Mouse (Mus musculus): ENCODE data around the gene Med4. TPM values are rescaled to one million over a fixed set of nuclear protein-coding genes. Genes with fewer than 3 reads are reported as not detected.

The Med4 gene
- polyA plus RNA-seq (2015; fragmentation: Nextera tagmentation; extraction: Ambion mirVana) = 77.8 and 78.9 TPM in 2 replicates

GRCm38 (mm10) chr14:73509765-73510423 is at the start of gene Med4:
TSS of gene Med4 (plus strand) at chr14:73510025.
- H3K9me3 ChIP-seq (ENCODE audit: control insufficient read depth, low read length) = no peaks in the 10 kb centered on the region
- H3K4me2 ChIP-seq (ENCODE audit: low read length) = peak within 1 kb of the TSS; percentile 98
- ATAC-seq = peak; percentile 97
- H3K4me1 ChIP-seq (ENCODE audit: control insufficient read depth, insufficient read depth, low read depth, low read length) = peaks cover 11% of the 10 kb centered on the region
- peak within 1 kb of the TSS; percentile 94 for H3K4me3 ChIP-seq (ENCODE audit: low read length)
- peak within 1 kb of the TSS; percentile 93 for H3K9ac ChIP-seq (ENCODE audit: low read depth, low read length)
- no peaks in the 10 kb centered on the region for H3K36me3 ChIP-seq (ENCODE audit: control insufficient read depth, insufficient read depth, low read length)
- H3K27me3 ChIP-seq (replicated peaks; ENCODE audit: control insufficient read depth, insufficient read depth, low read length) = no peaks in the 10 kb centered on the region
- under 1% methylated on average over 41 of the region's 41 CpGs for WGBS
- peak within 1 kb of the TSS; percentile 72 for H3K27ac ChIP-seq (ENCODE audit: low read depth, low read length)

GRCm38 (mm10) chr14:73460514-73461134 is 49.2 kb upstream of the Med4 start:
- Histone ChIP-seq H3K9me3 (ENCODE audit: control insufficient read depth, low read length) (0 out of 2 replicates have a peak, but pooled peaks cover 2% of the 10 kb centered on the region), H3K27me3 (replicated peaks; ENCODE audit: control insufficient read depth, insufficient read depth, low read length) (no peaks in the 10 kb centered on the region), H3K4me3 (ENCODE audit: low read length) (no peak overlapping the region), H3K9ac (ENCODE audit: low read depth, low read length) (no peak overlapping the region), H3K27ac (ENCODE audit: low read depth, low read length) (no peak overlapping the region), H3K36me3 (ENCODE audit: control insufficient read depth, insufficient read depth, low read length) (no peaks in the 10 kb centered on the region), H3K4me2 (ENCODE audit: low read length) (no peak overlapping the region), H3K4me1 (ENCODE audit: control insufficient read depth, insufficient read depth, low read depth, low read length) (no peaks in the 10 kb centered on the region)
- 76% methylated on average over 12 of the region's 12 CpGs for WGBS
- ATAC-seq = no peak

- no peak overlapping the region for H3K4me3 ChIP-seq (ENCODE audit: low read length)
- 0 out of 2 replicates have a peak, but pooled peaks cover 2% of the 10 kb centered on the region for H3K9me3 ChIP-seq (ENCODE audit: control insufficient read depth, low read length)
- H3K27ac ChIP-seq (ENCODE audit: low read depth, low read length) = no peak overlapping the region
- H3K27me3 ChIP-seq (replicated peaks; ENCODE audit: control insufficient read depth, insufficient read depth, low read length) = no peaks in the 10 kb centered on the region
- H3K36me3 ChIP-seq (ENCODE audit: control insufficient read depth, insufficient read depth, low read length) = no peaks in the 10 kb centered on the region
- no peak overlapping the region for H3K4me2 ChIP-seq (ENCODE audit: low read length)
- 72% methylated on average over 4 of the region's 4 CpGs for WGBS
- ATAC-seq = no peak
- H3K9ac ChIP-seq (ENCODE audit: low read depth, low read length) = no peak overlapping the region
- no peaks in the 10 kb centered on the region for H3K4me1 ChIP-seq (ENCODE audit: control insufficient read depth, insufficient read depth, low read depth, low read length)
Observed at GRCm38 (mm10) chr14:73462211-73462610, 47.6 kb upstream of the Med4 start.

- 85% methylated on average over 6 of the region's 6 CpGs for WGBS
- no peak for ATAC-seq
- H3K27ac ChIP-seq (ENCODE audit: low read depth, low read length) = no peak overlapping the region
- peaks cover 4% of the 10 kb centered on the region; the same call in 1 of the 2 replicates for H3K4me1 ChIP-seq (ENCODE audit: control insufficient read depth, insufficient read depth, low read depth, low read length)
- H3K9ac ChIP-seq (ENCODE audit: low read depth, low read length) = no peak overlapping the region
- H3K4me2 ChIP-seq (ENCODE audit: low read length) = no peak overlapping the region
- H3K4me3 ChIP-seq (ENCODE audit: low read length) = no peak overlapping the region
- no peaks in the 10 kb centered on the region for H3K36me3 ChIP-seq (ENCODE audit: control insufficient read depth, insufficient read depth, low read length)
- no peaks in the 10 kb centered on the region for H3K27me3 ChIP-seq (replicated peaks; ENCODE audit: control insufficient read depth, insufficient read depth, low read length)
- no peaks in the 10 kb centered on the region for H3K9me3 ChIP-seq (ENCODE audit: control insufficient read depth, low read length)
Observed at GRCm38 (mm10) chr14:73467697-73468096, 42.1 kb upstream of the Med4 start.

- no peak overlapping the region for H3K4me2 ChIP-seq (ENCODE audit: low read length)
- 60% methylated on average over 7 of the region's 7 CpGs for WGBS
- ATAC-seq = 0 out of 2 replicates have a peak, but pooled peaks have one; percentile 42
- no peak overlapping the region for H3K27ac ChIP-seq (ENCODE audit: low read depth, low read length)
- no peaks in the 10 kb centered on the region for H3K27me3 ChIP-seq (replicated peaks; ENCODE audit: control insufficient read depth, insufficient read depth, low read length)
- no peaks in the 10 kb centered on the region for H3K9me3 ChIP-seq (ENCODE audit: control insufficient read depth, low read length)
- peaks cover 4% of the 10 kb centered on the region for H3K4me1 ChIP-seq (ENCODE audit: control insufficient read depth, insufficient read depth, low read depth, low read length)
- no peaks in the 10 kb centered on the region for H3K36me3 ChIP-seq (ENCODE audit: control insufficient read depth, insufficient read depth, low read length)
- H3K4me3 ChIP-seq (ENCODE audit: low read length) = no peak overlapping the region
- H3K9ac ChIP-seq (ENCODE audit: low read depth, low read length) = no peak overlapping the region
Observed at GRCm38 (mm10) chr14:73469506-73469905, 40.3 kb upstream of the Med4 start.

- Histone ChIP-seq H3K4me3 (ENCODE audit: low read length) (no peak overlapping the region), H3K36me3 (ENCODE audit: control insufficient read depth, insufficient read depth, low read length) (no peaks in the 10 kb centered on the region), H3K4me2 (ENCODE audit: low read length) (no peak overlapping the region), H3K27me3 (replicated peaks; ENCODE audit: control insufficient read depth, insufficient read depth, low read length) (no peaks in the 10 kb centered on the region), H3K4me1 (ENCODE audit: control insufficient read depth, insufficient read depth, low read depth, low read length) (peaks cover 9% of the 10 kb centered on the region), H3K27ac (ENCODE audit: low read depth, low read length) (no peak overlapping the region), H3K9me3 (ENCODE audit: control insufficient read depth, low read length) (no peaks in the 10 kb centered on the region), H3K9ac (ENCODE audit: low read depth, low read length) (no peak overlapping the region)
- no peak for ATAC-seq
- WGBS = 77% methylated on average over 8 of the region's 8 CpGs
Observed at GRCm38 (mm10) chr14:73470593-73470992, 39.2 kb upstream of the Med4 start.

GRCm38 (mm10) chr14:73472205-73472604 is 37.6 kb upstream of the Med4 start:
- Histone ChIP-seq H3K9ac (ENCODE audit: low read depth, low read length) (no peak overlapping the region), H3K27me3 (replicated peaks; ENCODE audit: control insufficient read depth, insufficient read depth, low read length) (no peaks in the 10 kb centered on the region), H3K4me1 (ENCODE audit: control insufficient read depth, insufficient read depth, low read depth, low read length) (peaks cover 11% of the 10 kb centered on the region), H3K9me3 (ENCODE audit: control insufficient read depth, low read length) (peaks cover under 1% of the 10 kb centered on the region; the same call in 1 of the 2 replicates), H3K36me3 (ENCODE audit: control insufficient read depth, insufficient read depth, low read length) (no peaks in the 10 kb centered on the region), H3K4me3 (ENCODE audit: low read length) (no peak overlapping the region), H3K4me2 (ENCODE audit: low read length) (no peak overlapping the region), H3K27ac (ENCODE audit: low read depth, low read length) (no peak overlapping the region)
- WGBS = 46% methylated on average over 7 of the region's 7 CpGs
- no peak for ATAC-seq

- no peaks in the 10 kb centered on the region for H3K36me3 ChIP-seq (ENCODE audit: control insufficient read depth, insufficient read depth, low read length)
- no peak overlapping the region for H3K9ac ChIP-seq (ENCODE audit: low read depth, low read length)
- H3K4me1 ChIP-seq (ENCODE audit: control insufficient read depth, insufficient read depth, low read depth, low read length) = peaks cover 11% of the 10 kb centered on the region
- H3K27ac ChIP-seq (ENCODE audit: low read depth, low read length) = peak overlapping the region; percentile 57
- no peaks in the 10 kb centered on the region for H3K27me3 ChIP-seq (replicated peaks; ENCODE audit: control insufficient read depth, insufficient read depth, low read length)
- H3K9me3 ChIP-seq (ENCODE audit: control insufficient read depth, low read length) = peaks cover 2% of the 10 kb centered on the region; the same call in 1 of the 2 replicates
- no peak overlapping the region for H3K4me3 ChIP-seq (ENCODE audit: low read length)
- ATAC-seq = peak; percentile 69
- WGBS = 54% methylated on average over 3 of the region's 3 CpGs
- no peak overlapping the region for H3K4me2 ChIP-seq (ENCODE audit: low read length)
Observed at GRCm38 (mm10) chr14:73473670-73474460, 36.0 kb upstream of the Med4 start.

- Histone ChIP-seq H3K27ac (ENCODE audit: low read depth, low read length) (peak overlapping the region; percentile 57), H3K27me3 (replicated peaks; ENCODE audit: control insufficient read depth, insufficient read depth, low read length) (no peaks in the 10 kb centered on the region), H3K4me2 (ENCODE audit: low read length) (no peak overlapping the region), H3K4me3 (ENCODE audit: low read length) (no peak overlapping the region), H3K9me3 (ENCODE audit: control insufficient read depth, low read length) (peaks cover 2% of the 10 kb centered on the region; the same call in 1 of the 2 replicates), H3K9ac (ENCODE audit: low read depth, low read length) (no peak overlapping the region), H3K4me1 (ENCODE audit: control insufficient read depth, insufficient read depth, low read depth, low read length) (peaks cover 11% of the 10 kb centered on the region), H3K36me3 (ENCODE audit: control insufficient read depth, insufficient read depth, low read length) (no peaks in the 10 kb centered on the region)
- 21% methylated on average over 7 of the region's 7 CpGs for WGBS
- ATAC-seq = peak; percentile 44; the same call in 1 of the 2 replicates
Observed at GRCm38 (mm10) chr14:73474636-73475093, 35.2 kb upstream of the Med4 start.
